Mouse (Mus musculus) C2C12 (cell line): Measurements from ENCODE around the gene Specc1l.

Experiments
- CTCF ChIP-seq: IDR thresholded peaks from one replicate; pipeline ENCODE4 v1.5.1; 2011; ENCODE audit not compliant: control insufficient read depth, insufficient read depth, insufficient read length
- USF1 ChIP-seq: IDR thresholded peaks from one replicate; pipeline ENCODE4 v1.6.1; 2011; ENCODE audit warnings: low read depth, mild to moderate bottlenecking, control low read depth, moderate library complexity

- TF ChIP-seq CTCF (no peak), USF1 (no peak)
These were observed 112.5 kb downstream of the Specc1l start for GRCm38 (mm10) chr10:75324391-75324790.
